Mouse (Mus musculus) hindbrain, embryonic 16.5 days (tissue): ENCODE data around the gene Dzip1. TPM values are rescaled to one million over a fixed set of nuclear protein-coding genes. Genes with fewer than 3 reads are reported as not detected.
A peak's percentile ranks its signal among the peaks of the same experiment; 100 is the strongest.

Experiments
- ATAC-seq: fragments of 200-750 bp; cut with Nextera tagmentation; 2 replicates; pipeline ENCODE4 v1.8.0; 2017; ENCODE audit warnings: moderate TSS enrichment, moderate library complexity
- H3K27ac ChIP-seq: fragments of 300-500 bp; sonication (generic); 2 replicates; pipeline ENCODE4 v1.5.1; 2014; ENCODE audit warnings: low read depth, mild to moderate bottlenecking, control low read depth, low read length, moderate library complexity
- H3K27me3 ChIP-seq: fragments of 300-500 bp; sonication (generic); replicated peaks from 2 replicates; pipeline ENCODE4 v1.6.1; 2014; ENCODE audit warnings: low read length; ENCODE audit not compliant: control insufficient read depth, insufficient read depth
- H3K36me3 ChIP-seq: fragments of 300-500 bp; sonication (generic); 2 replicates; pipeline ENCODE4 v1.6.1; 2014; ENCODE audit warnings: mild to moderate bottlenecking, low read length, moderate library complexity, mixed read lengths; ENCODE audit not compliant: control insufficient read depth, insufficient read depth
- H3K4me1 ChIP-seq: fragments of 300-500 bp; sonication (generic); 2 replicates; pipeline ENCODE4 v1.6.1; 2014; ENCODE audit warnings: low read depth, low read length; ENCODE audit not compliant: control insufficient read depth, insufficient read depth
- H3K4me2 ChIP-seq: fragments of 300-500 bp; sonication (generic); 2 replicates; pipeline ENCODE4 v1.6.1; 2014; ENCODE audit warnings: mild to moderate bottlenecking, low read length, control low read depth, moderate library complexity
- H3K4me3 ChIP-seq: fragments of 300-500 bp; sonication (generic); 2 replicates; pipeline ENCODE4 v1.5.1; 2014; ENCODE audit warnings: mild to moderate bottlenecking, low read length, control low read depth, moderate library complexity
- H3K9ac ChIP-seq: fragments of 300-500 bp; sonication (generic); 2 replicates; pipeline ENCODE4 v1.6.1; 2014; ENCODE audit warnings: low read depth, mild to moderate bottlenecking, control low read depth, low read length, moderate library complexity
- H3K9me3 ChIP-seq: fragments of 300-500 bp; sonication (generic); 2 replicates; pipeline ENCODE4 v1.6.1; 2014; ENCODE audit warnings: mild to moderate bottlenecking, low read length, moderate library complexity; ENCODE audit not compliant: control insufficient read depth
- WGBS: fragments of 180-500 bp; shearing (Covaris S2); extraction: QIAGEN DNeasy Blood & Tissue Kit; methylation state at CpG from one replicate; pipeline ENCODE4 v1.1.7; 2014; 5-methylcytosine and 5-hydroxymethylcytosine counted together
- polyA plus RNA-seq: library from polyadenylated mRNA; unstranded; fragments of >200 nt; fragmentation: Nextera tagmentation; extraction: Ambion mirVana; gene quantifications from 2 replicates; pipeline ENCODE4 v1.2.1, GENCODE M21; 2015

Dzip1 gene
- polyA plus RNA-seq, 1 experiment from 2014 or later, result 93.5 TPM

DNA sequence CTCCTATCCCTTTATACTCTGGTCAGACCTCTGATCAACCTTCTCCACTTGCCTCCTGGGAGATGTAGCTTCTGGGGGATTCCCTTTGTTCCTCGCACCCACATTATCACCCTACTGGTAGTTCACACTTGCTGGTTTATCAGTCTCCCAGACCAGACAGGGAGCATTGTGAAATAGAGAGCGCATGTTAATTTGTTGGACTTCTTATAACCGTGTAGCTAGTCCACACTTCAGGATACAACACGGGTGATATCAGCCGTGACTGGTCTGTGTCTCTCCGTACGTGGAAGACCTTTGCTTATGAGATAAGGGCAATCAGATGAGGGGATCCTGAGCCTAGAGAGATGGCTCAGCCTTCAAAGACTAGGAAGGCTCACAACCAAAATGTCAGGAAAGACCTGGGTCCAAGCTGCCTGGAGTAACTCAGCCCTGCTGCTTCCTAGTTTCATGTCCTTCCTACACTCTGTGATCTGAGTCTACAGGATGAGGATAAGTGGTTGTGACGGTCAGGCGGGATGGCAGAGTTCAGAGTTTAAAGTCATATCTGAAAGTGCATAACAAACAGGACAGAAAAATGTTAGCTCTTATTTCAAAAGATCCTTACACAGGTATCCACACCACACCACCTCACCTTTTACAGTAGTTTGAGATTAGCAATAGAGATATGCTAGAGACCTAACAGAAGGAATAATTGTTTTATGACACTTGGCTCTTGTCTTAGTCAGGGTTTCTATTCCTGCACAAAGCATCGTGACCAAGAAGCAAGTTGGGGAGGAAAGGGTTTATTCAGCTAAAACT is 59.0 kb downstream of the Dzip1 start:
- Histone ChIP-seq H3K4me1 (no peaks in the 10 kb centered on the region), H3K27ac (no peak overlapping the region), H3K4me3 (no peak overlapping the region), H3K9ac (no peak overlapping the region), H3K27me3 (no peaks in the 10 kb centered on the region), H3K36me3 (no peaks in the 10 kb centered on the region), H3K9me3 (no peaks in the 10 kb centered on the region), H3K4me2 (no peak overlapping the region)
- 90% methylated on average over 10 of the region's 10 CpGs for WGBS
- no peak for ATAC-seq

GRCm38 (mm10) chr14:118864905-118865304 is 60.4 kb downstream of the Dzip1 start:
- Histone ChIP-seq H3K4me3 (no peak overlapping the region), H3K27ac (no peak overlapping the region), H3K9ac (no peak overlapping the region), H3K9me3 (no peaks in the 10 kb centered on the region), H3K4me2 (no peak overlapping the region), H3K27me3 (no peaks in the 10 kb centered on the region), H3K36me3 (no peaks in the 10 kb centered on the region), H3K4me1 (no peaks in the 10 kb centered on the region)
- 62% methylated on average over 4 of the region's 4 CpGs for WGBS
- no peak for ATAC-seq

DNA sequence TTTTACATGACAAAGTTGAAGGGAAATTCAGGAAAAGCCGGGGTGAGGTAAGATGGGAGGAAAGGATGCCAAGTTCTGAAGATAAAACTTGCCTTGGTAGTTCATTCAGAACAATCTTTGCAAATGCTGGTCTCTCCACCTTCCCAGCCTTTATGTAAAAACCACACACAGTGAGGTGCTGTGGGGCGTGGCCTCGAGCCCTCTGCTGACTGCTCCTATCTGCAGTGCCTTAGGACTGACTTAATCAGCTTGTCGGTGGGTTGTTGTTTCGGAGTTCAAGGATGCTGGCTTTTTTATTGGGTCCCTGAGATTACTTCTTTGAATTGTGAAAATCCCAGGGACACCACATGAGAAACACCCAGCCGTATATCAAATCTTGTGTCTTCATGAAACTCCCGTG is 63.0 kb downstream of the Dzip1 start:
- H3K27me3 ChIP-seq, result no peaks in the 10 kb centered on the region
- H3K4me1 ChIP-seq, result no peaks in the 10 kb centered on the region
- no peak overlapping the region for H3K4me2 ChIP-seq
- WGBS, result 69% methylated on average over 7 of the region's 7 CpGs
- no peak overlapping the region for H3K27ac ChIP-seq
- H3K9ac ChIP-seq, result no peak overlapping the region
- no peak overlapping the region for H3K4me3 ChIP-seq
- no peak for ATAC-seq
- H3K9me3 ChIP-seq, result no peaks in the 10 kb centered on the region
- no peaks in the 10 kb centered on the region for H3K36me3 ChIP-seq

DNA sequence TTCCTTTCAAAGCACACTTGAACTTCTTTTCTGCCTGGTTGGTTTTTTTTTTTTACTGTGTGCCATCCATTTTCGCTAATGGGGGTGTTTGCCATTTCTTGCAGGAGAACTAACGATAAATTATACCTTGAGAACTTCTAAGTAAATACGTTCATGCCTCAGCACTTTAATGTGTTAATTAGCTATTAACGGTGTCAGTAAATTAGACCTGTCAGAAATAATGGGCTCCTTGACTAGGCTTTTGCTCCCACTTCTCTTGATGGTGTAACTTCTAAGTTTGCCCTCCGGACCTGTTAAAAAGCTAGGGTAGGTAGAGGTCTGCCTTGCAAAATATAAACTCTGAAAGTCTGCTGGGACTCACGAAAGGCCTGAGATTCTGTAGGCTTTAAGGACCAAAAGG is 66.9 kb downstream of the Dzip1 start:
- Histone ChIP-seq H3K4me1 (peaks cover 10% of the 10 kb centered on the region), H3K27me3 (no peaks in the 10 kb centered on the region; the same call in 1 of the 2 replicates), H3K4me3 (no peak overlapping the region), H3K4me2 (no peak overlapping the region), H3K36me3 (no peaks in the 10 kb centered on the region), H3K9me3 (no peaks in the 10 kb centered on the region), H3K9ac (no peak overlapping the region), H3K27ac (no peak overlapping the region)
- ATAC-seq, result no peak
- WGBS, result 64% methylated on average over 6 of the region's 6 CpGs

DNA sequence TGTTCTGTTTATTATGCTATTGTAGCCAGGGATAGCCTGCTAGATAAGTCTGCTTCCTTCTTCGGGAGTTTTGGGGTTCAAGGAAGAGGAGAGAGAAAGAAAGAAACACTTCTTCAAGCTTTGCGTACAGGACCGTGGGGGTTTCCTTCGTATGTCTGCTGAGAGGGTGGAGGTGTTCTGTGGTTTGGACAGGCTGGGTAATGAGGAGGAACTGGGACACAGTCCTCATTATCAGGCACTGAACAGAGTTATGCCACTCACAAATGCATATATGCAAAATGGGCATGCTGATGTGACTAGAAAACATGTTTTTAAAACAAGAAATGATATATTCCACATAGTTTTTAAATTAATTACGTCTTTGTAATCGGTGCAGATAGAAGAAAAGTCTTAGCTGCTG is 68.7 kb downstream of the Dzip1 start:
- Histone ChIP-seq H3K4me1 (peaks cover 10% of the 10 kb centered on the region), H3K4me2 (no peak overlapping the region), H3K4me3 (no peak overlapping the region), H3K27ac (no peak overlapping the region), H3K36me3 (no peaks in the 10 kb centered on the region), H3K27me3 (no peaks in the 10 kb centered on the region; the same call in 1 of the 2 replicates), H3K9me3 (no peaks in the 10 kb centered on the region), H3K9ac (no peak overlapping the region)
- no peak for ATAC-seq
- 81% methylated on average over 6 of the region's 6 CpGs for WGBS

DNA sequence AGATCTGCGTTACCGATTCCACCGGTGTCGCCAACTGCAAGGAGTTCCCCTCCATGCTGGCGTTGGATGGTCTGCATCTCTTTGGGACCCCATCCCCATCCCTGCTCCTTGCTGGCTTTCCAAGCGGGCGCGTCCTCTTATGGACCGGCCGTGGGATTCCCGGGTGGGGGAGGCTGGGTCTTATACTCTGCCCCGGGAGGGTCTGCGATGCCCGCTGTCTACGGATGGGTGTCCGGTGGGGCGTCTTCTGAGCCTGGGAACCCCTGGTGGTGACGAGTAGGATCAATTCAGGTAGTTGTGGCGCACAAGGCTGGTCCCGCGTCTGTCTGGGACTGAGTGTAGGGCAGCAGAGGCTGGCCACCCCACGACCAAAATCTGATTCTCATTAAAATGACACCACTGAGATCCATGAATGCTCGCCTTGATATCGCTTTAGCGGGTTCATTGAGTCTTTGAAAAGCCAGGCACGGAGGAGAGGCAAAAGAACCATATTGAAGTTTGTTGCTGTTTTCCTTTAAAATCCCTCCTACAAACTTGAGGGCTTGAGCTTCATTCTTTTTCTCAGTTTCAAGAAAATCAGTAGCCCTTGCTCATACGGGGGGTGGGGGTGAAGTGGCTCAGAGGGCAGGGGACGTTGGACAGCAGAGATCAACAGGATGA is 70.0 kb downstream of the Dzip1 start:
- Histone ChIP-seq H3K4me3 (peak overlapping the region; percentile 53), H3K9me3 (no peaks in the 10 kb centered on the region), H3K36me3 (no peaks in the 10 kb centered on the region), H3K4me1 (peaks cover 10% of the 10 kb centered on the region), H3K27me3 (no peaks in the 10 kb centered on the region; the same call in 1 of the 2 replicates), H3K27ac (no peak overlapping the region), H3K4me2 (peak overlapping the region; percentile 75), H3K9ac (peak overlapping the region; percentile 63)
- peak; percentile 55 for ATAC-seq
- WGBS, result under 1% methylated on average over 28 of the region's 28 CpGs

GRCm38 (mm10) chr14:118854371-118855114 is 70.7 kb downstream of the Dzip1 start:
- peak overlapping the region; percentile 53 for H3K4me3 ChIP-seq
- no peaks in the 10 kb centered on the region for H3K9me3 ChIP-seq
- H3K4me1 ChIP-seq, result peaks cover 10% of the 10 kb centered on the region
- peak overlapping the region; percentile 63 for H3K9ac ChIP-seq
- ATAC-seq, result peak; percentile 81
- no peaks in the 10 kb centered on the region; the same call in 1 of the 2 replicates for H3K27me3 ChIP-seq
- no peaks in the 10 kb centered on the region for H3K36me3 ChIP-seq
- H3K4me2 ChIP-seq, result peak overlapping the region; percentile 75
- H3K27ac ChIP-seq, result no peak overlapping the region
- 2% methylated on average over 48 of the region's 48 CpGs for WGBS

GRCm38 (mm10) chr14:118851496-118852107 is 73.7 kb downstream of the Dzip1 start:
- H3K4me2 ChIP-seq, result no peak overlapping the region
- no peaks in the 10 kb centered on the region; the same call in 1 of the 2 replicates for H3K27me3 ChIP-seq
- H3K36me3 ChIP-seq, result no peaks in the 10 kb centered on the region
- no peak overlapping the region for H3K4me3 ChIP-seq
- no peak for ATAC-seq
- no peak overlapping the region for H3K9ac ChIP-seq
- H3K4me1 ChIP-seq, result peaks cover 10% of the 10 kb centered on the region
- whole genome bisulfite sequencing, result 68% methylated on average over 6 of the region's 6 CpGs
- H3K27ac ChIP-seq, result no peak overlapping the region
- no peaks in the 10 kb centered on the region for H3K9me3 ChIP-seq

- Histone ChIP-seq H3K4me3 (no peak overlapping the region), H3K27ac (no peak overlapping the region), H3K9me3 (no peaks in the 10 kb centered on the region), H3K4me2 (no peak overlapping the region), H3K9ac (no peak overlapping the region), H3K27me3 (no peaks in the 10 kb centered on the region; the same call in 1 of the 2 replicates), H3K4me1 (peaks cover 10% of the 10 kb centered on the region), H3K36me3 (no peaks in the 10 kb centered on the region)
- ATAC-seq, result no peak
- 61% methylated on average over 4 of the region's 4 CpGs for WGBS
Measured at GRCm38 (mm10) chr14:118850696-118851035, 74.6 kb downstream of the Dzip1 start.
